Mouse (Mus musculus): ENCODE results near the gene Igf1.

Igf1 gene

DNA sequence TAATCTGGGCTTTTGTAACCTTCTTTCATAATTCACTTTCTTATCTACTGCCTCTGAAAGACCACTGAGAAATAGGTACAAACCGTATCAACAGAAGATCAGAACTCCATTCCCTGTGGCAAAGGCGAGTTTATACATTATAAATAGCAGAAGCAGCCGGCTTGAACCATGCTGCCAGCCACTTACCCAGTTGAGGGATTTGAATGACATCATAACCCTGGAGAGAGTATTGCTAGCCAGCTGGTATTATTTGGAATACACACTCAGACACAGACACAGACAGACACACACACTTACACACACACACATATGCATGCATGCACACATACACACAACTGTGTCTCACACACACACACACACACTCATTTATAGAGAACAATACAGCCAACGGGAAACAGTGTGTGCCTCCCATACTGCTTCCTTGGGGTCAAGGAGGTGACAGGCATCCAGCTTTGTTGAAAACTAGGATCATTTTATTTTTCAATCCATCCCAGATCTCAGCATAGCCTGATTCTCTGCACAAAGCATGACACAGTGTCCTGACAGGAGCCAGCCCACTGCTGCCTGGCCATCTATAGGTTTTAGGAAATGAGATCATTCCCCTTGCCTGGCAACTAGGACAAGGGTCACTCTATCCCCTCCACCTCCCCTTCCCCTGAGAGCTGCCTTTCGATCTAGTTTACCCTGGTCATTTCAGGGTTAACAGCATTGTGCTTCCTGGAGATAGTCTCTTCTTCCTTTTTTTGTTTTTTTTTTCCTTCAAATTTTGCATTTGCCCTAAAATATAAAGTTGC, at the start of gene Igf1:
Gene Igf1 (plus strand): TSS at position 253 of the 794 bp plus-strand sequence.
- no peak for DNase-seq

DNA sequence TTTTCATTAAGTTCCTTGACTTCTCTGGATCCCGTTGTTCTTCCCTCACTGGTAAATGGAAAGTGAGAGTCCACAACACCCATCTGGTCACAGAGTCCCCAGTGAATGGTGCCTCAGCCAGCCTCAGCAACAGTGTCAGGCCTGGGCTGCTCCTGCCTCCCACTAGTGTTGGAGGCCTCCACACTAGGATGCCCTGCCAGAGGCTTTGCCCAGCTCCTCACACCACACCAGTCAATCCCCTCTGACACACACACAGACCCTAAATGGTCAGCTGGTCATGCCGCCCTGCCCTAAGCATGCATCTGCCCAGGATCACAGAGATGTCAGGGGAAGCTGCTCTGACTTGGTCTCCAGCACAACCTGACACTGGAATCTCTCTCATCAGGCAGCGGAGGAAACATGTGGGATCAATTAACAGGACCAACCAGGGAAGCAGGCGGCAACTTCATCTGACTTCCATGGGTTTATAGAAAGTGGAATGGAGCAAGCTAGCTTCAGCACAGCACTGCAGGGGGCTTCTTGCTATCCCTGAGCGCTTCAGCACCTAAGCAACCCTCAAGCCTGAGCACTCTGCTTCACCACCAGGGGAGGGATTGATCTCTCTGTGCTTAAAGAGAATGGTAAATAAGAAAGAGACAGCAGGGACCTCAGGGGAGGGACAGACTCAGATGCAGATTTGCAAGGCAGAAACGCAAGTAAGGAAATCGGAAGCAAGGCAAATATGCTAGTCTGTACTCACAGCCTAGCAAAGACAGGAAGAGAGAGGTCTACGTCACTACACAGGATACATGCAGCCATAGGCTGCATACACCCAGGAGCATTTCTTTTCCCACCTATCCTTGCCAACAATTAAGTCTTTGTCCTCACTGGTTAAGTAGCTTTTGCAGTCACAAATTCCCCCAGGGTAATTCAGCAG, 45.6 kb upstream of the Igf1 start:
- DNase-seq, result no peak

- DNase-seq, result peak; percentile 6 to 10
These were observed 44.9 kb upstream of the Igf1 start for GRCm38 (mm10) chr10:87813073-87813590.

GRCm38 (mm10) chr10:87816861-87817260, 41.2 kb upstream of the Igf1 start:
- DNase-seq, result no peak

DNA sequence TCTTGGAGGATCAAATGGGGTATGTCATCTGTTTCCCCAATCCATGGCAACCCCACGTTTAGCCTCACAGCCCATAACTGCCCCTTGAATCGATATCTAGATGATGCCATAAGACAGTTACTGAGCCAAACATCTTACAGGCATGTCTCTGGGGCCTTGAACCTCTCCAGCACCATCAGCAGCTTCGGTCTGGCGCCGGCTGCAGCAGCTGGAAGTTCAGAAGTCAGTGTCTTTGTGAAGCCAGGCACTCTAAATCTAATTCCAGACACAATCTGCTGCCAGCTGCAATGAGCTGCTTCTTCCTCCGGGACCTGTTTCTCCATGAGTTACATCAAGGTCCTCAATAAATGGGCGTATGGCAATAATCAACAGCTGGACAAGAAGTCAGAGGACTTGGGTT, 40.3 kb upstream of the Igf1 start:
- no peak for DNase-seq

- no peak for DNase-seq
These were observed 36.2 kb upstream of the Igf1 start for GRCm38 (mm10) chr10:87821906-87822305.

GRCm38 (mm10) chr10:87830012-87830411, 28.1 kb upstream of the Igf1 start:
- DNase-seq, result no peak

- no peak for DNase-seq
These were observed 27.4 kb upstream of the Igf1 start for GRCm38 (mm10) chr10:87830639-87831038.

DNA sequence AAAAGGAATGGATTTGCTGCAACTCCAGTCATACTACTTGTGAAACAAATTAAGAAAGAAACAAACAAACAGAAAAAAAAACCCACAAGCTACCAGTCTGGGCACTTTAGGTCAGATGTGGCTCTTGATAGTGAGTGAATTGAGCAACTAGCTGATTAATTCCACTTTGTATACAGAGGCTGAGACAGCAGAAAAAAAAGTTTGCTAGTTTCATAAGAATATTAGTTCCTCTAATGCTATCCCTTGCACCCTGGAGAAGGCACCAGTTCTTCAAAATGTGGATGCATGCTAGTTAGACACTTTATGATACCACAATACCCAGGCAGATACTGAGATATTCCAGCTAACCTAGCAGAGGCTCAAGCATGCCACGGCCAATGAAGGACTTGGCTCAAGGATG, 26.0 kb upstream of the Igf1 start:
- DNase-seq, result no peak

GRCm38 (mm10) chr10:87839454-87839853, 18.6 kb upstream of the Igf1 start:
- DNase-seq, result no peak

DNA sequence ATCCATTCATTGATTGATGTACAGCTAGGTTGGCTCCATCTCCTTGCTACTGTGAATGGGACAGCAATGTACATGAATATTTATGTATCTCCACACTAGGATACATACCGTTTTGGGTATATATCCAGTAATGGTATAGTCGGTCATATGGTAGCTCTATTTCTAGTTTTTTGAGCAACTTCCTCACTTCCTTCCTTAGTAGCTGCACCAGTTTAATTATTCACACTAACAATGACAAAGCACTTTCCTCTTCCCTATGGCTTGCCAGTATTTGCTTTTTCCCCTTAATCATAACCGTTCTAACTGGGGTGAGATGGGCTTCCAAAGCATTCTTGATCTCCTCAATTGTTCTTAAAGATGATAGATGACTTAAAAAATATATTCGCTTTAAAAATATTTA, 15.6 kb upstream of the Igf1 start:
- no peak for DNase-seq

DNA sequence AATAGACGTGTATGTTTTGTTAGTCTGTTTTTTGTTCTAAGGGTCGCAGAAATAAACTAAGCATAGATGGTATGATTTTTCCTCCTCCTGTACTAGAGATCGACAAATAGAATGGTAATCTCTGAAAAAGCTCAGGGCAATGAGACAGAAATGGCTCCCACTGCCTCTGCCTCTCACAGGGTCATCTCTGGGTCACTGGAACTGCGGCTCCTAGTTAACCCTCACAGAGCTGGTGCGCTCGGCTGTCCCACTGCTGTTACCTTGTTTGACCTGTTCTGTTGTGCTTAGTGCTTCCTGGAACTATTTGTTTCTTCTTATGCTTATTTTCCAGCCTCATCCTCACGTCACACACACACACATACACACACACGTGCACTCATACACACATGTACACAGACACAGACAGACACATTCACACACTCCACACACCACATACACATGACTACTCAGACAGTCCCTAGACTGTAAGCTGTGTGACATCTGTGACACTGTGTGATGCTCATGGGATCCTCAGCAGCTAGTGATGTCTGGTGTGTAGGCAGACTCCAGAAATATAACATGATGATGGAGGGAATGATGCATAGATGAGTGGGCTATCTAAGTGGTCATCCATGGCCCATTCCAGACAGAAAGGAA, 13.0 kb upstream of the Igf1 start:
- no peak for DNase-seq

GRCm38 (mm10) chr10:87847882-87848281, 10.2 kb upstream of the Igf1 start:
- DNase-seq, result no peak

DNA sequence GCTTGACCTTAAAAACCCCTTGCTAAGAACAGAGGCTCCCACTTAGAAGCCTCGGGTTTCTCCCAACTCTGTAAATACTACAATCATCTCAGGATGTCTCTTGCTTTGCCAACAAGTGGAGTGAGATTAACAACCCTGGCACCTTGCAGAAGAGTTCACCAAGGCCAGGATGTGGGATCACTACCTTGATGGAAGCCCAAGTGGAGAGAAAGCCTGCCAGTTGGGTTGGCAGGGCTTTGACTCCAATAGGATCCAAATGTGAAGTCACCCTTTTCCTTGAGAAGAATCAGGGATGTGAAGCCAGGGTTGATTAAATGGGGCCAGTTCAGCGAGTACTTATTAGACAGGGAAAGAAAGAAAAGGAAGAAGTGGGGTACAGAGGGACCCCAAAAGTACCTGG, 9.6 kb upstream of the Igf1 start:
- DNase-seq, result no peak

DNA sequence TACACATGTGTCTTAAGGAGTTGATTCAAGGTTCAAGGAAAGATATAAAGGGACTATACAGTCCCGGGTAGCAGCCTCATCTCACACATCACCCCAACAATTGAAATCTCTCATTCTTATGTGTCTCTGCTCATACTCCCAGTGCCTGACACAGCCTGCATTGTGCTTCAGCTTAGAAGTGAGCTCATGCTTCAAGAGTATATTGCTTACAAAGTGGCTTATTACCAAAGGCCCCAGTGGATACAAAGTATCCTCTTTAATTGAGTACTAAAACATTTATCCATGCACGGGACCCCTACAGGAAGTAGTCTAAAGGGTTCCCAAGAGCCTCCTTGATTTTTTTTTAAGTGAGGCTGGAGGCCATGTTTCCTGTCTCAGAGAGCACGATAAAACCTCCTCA, 6.6 kb upstream of the Igf1 start:
- DNase-seq, result no peak

- peak; percentile 28 to 44 for DNase-seq
These were observed 3.7 kb upstream of the Igf1 start for GRCm38 (mm10) chr10:87854408-87854807.

DNA sequence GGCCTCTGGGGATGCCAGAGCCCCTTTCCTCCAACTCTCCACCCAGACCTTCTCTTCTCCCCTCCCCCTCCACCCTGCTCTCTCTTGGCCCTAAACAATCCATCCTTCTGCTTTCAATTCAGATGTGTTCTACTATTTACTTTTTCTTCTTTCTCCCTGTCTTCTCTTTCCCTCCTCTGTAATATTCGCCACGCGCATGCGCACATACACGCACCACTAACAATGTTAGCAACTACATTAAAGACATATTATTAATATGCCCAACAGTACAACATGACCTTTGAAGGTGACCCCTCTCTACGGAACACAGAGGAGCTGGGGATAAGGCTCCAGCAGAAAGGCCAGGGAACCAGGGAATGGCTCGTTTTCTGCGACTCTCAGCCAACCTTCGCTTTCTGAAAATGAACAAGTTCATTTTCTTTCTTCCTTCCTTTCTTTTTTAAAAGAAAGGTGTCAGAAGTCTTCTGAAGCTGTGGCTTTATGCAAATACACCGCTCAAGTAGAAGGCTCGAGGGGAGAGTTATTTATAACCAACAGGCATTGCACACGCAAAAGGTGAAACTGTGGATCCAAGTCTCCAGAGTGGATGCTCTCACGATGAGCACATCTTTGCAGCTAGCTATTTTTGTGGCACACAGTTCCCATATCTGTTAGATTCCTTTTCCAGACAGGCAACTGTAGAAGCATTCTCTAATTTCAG, 2.5 kb upstream of the Igf1 start:
- no peak for DNase-seq

DNA sequence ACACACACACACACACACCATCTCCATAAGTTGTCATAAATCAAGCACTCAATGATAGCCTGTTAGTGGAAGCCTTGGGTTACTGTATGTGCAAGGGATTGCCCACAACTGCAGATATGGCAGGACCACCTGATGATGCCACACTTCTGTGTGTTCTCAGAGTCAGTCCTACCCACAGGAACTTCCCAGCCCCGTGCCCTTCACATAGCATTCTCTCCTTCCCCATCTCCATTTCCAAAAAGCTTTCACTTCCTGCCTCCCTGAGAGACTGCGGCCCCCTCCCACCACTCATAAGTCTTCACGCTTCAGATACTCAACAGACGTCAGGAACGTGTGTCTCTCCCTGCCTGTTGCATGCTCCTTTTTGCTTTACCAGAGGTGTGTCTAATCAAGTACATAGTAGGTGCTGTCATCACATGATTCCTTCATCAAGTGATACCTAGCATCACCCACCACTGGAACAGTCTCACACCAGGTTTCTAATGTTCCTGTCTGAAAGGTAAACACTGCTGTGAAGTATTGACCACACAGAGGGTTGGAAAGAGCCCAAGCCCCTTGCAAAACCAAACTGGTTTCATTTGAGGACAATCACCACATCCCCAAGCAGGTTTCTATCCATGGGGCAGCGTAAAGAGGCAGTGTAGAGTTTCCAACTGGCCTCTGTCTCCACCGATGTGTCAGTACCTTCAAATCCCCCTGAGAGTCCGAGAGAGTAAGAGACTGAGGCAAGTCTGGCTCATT, 680 bp upstream of the Igf1 start:
- no peak for DNase-seq

DNA sequence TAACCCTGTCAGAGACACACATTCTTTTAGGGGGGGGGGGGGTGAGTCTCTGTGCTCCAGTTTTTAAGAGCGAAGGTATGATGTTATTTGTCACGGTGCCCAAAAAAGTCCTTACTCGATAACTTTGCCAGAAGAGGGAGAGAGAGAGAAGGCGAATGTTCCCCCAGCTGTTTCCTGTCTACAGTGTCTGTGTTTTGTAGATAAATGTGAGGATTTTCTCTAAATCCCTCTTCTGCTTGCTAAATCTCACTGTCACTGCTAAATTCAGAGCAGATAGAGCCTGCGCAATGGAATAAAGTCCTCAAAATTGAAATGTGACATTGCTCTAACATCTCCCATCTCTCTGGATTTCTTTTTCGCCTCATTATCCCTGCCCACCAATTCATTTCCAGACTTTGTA, 874 bp downstream of the Igf1 start:
- no peak for DNase-seq

GRCm38 (mm10) chr10:87859453-87859852, 1.4 kb downstream of the Igf1 start:
- DNase-seq, result no peak

- DNase-seq, result no peak
These were observed 2.4 kb downstream of the Igf1 start for GRCm38 (mm10) chr10:87860181-87861103.

Data from cerebellum, postnatal 36 days (tissue).